Mouse (Mus musculus) ES-E14 (cell line): Measurements from ENCODE around the gene Plvap. TPM values are rescaled to one million over a fixed set of nuclear protein-coding genes. Genes with fewer than 3 reads are reported as not detected.

Experiments used
- DNase-seq: peaks from one replicate; pipeline ENCODE4 v3.0.0-alpha.2; 2013; ENCODE audit warnings: low read depth, low spot score
- H3K27ac ChIP-seq: 2 replicates; pipeline ENCODE4 v1.5.1; 2012; ENCODE audit warnings: low read depth, mild to moderate bottlenecking, low read length, moderate library complexity, mixed read lengths; ENCODE audit not compliant: poor library complexity, insufficient read depth, severe bottlenecking
- H3K36me3 ChIP-seq: 2 replicates; pipeline ENCODE4 v1.6.1; 2012; ENCODE audit warnings: mild to moderate bottlenecking, low read length, moderate library complexity, mixed read lengths; ENCODE audit not compliant: control insufficient read depth, poor library complexity, insufficient read depth, severe bottlenecking
- H3K4me1 ChIP-seq, 2 experiments: fragments of 150-350 bp in 1 of 2; sonication (generic) in 1 of 2; 2 replicates each; pipeline ENCODE4 v1.6.1; 2012; ENCODE audit warnings: low read length in 2 of 2, mild to moderate bottlenecking in 1 of 2, mixed read lengths in 1 of 2; ENCODE audit not compliant: control insufficient read depth in 2 of 2, insufficient read depth in 2 of 2, poor library complexity in 1 of 2
- H3K4me3 ChIP-seq, 2 experiments: fragments of 150-350 bp in 1 of 2; sonication (generic) in 1 of 2; 2 replicates each; pipeline ENCODE4 v1.5.1; 2012; ENCODE audit warnings: low read length in 2 of 2, low read depth in 1 of 2, mild to moderate bottlenecking in 1 of 2, mixed read lengths in 1 of 2; ENCODE audit not compliant: insufficient read depth in 1 of 2, poor library complexity in 1 of 2, severe bottlenecking in 1 of 2
- H3K9ac ChIP-seq: 2 replicates; pipeline ENCODE4 v1.6.1; 2012; ENCODE audit warnings: low read depth, mild to moderate bottlenecking, low read length, mixed read lengths; ENCODE audit not compliant: poor library complexity, insufficient read depth, severe bottlenecking
- H3K9me3 ChIP-seq: fragments of 150-350 bp; sonication (generic); 2 replicates; pipeline ENCODE4 v1.6.1; 2012; ENCODE audit warnings: low read depth, mild to moderate bottlenecking, low read length; ENCODE audit not compliant: control insufficient read depth, insufficient read depth
- CHD2 ChIP-seq: IDR thresholded peaks from 2 replicates; pipeline ENCODE4 v1.6.1; 2014; ENCODE audit warnings: mild to moderate bottlenecking, low read depth, low read length, inconsistent platforms
- HCFC1 ChIP-seq: IDR thresholded peaks from 2 replicates; pipeline ENCODE4 v1.6.1; 2012; ENCODE audit warnings: low read length, inconsistent platforms, borderline replicate concordance; ENCODE audit not compliant: insufficient read depth
- MAFK ChIP-seq: IDR thresholded peaks from 2 replicates; pipeline ENCODE4 v1.6.1; 2014; ENCODE audit warnings: mild to moderate bottlenecking, low read depth, low read length, inconsistent platforms; ENCODE audit not compliant: insufficient read depth
- ZC3H11A ChIP-seq: IDR thresholded peaks from 2 replicates; pipeline ENCODE4 v1.6.1; 2012; ENCODE audit warnings: low read depth, mild to moderate bottlenecking, inconsistent platforms, low read length, borderline replicate concordance
- ZNF384 ChIP-seq: IDR thresholded peaks from 2 replicates; pipeline ENCODE4 v1.6.1; 2012; ENCODE audit warnings: low read depth, low read length, inconsistent platforms
- in situ Hi-C, 2 experiments: fragments of 600-800 bp; cut with MboI; formaldehyde crosslinking; loops; one replicate each; pipeline ENCODE4 v1.15.1; 2025; ENCODE audit warnings: low sequenced_read_pairs in 2 of 2, inconsistent platforms in 1 of 2; ENCODE audit not compliant: unreplicated experiment in 2 of 2
- total RNA-seq: library from RNA; depleted of rRNA; stranded (reverse); fragments of 300-350 nt; gene quantifications from 2 replicates; pipeline ENCODE4 v1.2.3, GENCODE M21; 2012

The Plvap gene
- total RNA-seq, 1 experiment, result 2.5 TPM

DNA sequence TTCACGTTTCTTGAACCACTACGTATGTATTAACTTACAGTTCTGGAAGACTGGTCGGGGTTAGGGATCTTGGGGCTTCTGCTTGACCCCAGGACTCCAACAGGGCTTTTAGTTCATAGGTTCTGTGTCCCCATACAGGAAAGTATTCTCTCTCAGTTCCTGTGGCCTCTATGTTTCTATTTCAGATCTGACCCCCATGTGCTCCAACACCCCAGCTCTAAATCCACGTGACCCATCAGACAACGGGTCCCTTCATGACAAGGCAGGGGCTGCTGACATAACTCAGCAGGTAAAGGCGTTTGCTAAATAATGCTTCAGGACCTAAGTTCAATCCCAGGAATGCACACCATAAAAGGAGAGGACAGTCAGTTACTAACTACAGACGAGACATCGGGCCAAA lies 45.8 kb downstream of the Plvap start:
- in situ Hi-C loops, result no loop called here
- H3K4me1 ChIP-seq, result peaks cover 5 to 13% of the 10 kb centered on the region in 2 experiments; a peak in 2 of 4 replicates
- peak overlapping the region; percentile 91; the same call in 1 of the 2 replicates for H3K9ac ChIP-seq
- TF ChIP-seq CHD2 (no peak), ZC3H11A (no peak), HCFC1 (no peak), MAFK (no peak), ZNF384 (no peak)
- peak overlapping the region; percentile 84 to 86; a peak in 3 of 4 replicates for H3K4me3 ChIP-seq
- DNase-seq, result no peak
- no peak overlapping the region for H3K27ac ChIP-seq
- peaks cover 5% of the 10 kb centered on the region; the same call in 1 of the 2 replicates for H3K36me3 ChIP-seq
- H3K9me3 ChIP-seq, result no peaks in the 10 kb centered on the region

DNA sequence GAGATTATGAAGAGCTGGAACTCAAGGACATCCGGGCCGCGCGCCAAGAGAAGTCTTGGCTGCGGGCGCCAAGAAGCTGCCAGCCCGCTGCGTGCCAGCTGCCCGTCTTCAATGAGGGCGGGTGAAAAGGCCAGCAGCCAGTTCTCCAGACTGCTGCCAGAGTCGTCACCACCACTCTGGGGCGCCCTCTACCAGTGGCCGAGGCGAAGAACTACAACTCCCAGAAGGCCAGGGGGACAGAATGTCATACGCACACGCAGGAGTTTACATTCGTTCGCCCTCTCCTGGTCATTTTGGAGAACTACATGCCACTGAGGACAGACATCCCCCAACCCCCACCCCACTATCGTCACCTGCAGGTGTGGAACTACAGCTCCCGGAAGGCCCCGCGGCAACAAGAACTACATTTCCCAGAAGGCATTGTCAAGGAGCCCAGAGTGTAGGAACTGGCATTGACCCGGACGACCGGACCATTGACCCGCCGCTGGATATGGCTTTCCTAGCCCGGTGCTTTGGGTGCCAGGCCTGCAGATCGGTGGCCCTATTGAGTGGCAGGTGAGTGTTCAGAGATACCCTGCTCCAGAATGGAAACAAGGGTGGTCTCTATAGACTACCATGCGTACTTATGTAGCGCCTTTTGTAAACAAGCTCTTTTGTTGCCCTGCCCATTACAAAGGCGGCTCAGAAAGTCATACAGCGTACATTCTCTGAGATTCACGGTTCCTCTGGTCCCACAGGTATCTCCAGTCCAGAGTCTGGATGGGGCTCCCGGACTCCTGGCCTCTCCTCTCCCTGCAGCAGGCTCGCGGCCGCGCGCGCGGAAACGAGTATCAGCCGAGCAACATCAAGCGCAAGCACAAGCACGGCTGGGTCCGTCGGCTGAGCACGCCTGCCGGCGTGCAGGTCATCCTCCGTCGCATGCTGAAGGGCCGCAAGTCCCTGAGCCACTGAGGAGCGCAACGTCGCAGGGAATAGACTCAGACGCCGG lies 46.7 kb downstream of the Plvap start, which contains the start of gene Mrpl34:
Gene Mrpl34, plus strand, starts transcription at position 447 of the 988 bp plus-strand sequence.
- peak; percentile 100 for DNase-seq
- H3K9me3 ChIP-seq, result no peaks in the 10 kb centered on the region
- no peak within 1 kb of the TSS; the same call in 1 of the 2 replicates for H3K27ac ChIP-seq
- H3K4me3 ChIP-seq, result peak within 1 kb of the TSS; percentile 86 to 96
- TF ChIP-seq CHD2 (peak; percentile 68; the same call in 1 of the 2 replicates), ZNF384 (no peak), MAFK (no peak), ZC3H11A (no peak), HCFC1 (peak; percentile 100)
- in situ Hi-C loops, result no loop called here
- H3K4me1 ChIP-seq, result peaks cover 5 to 10% of the 10 kb centered on the region in 2 experiments; a peak in 2 of 4 replicates
- peaks cover 3% of the 10 kb centered on the region; the same call in 1 of the 2 replicates for H3K36me3 ChIP-seq
- H3K9ac ChIP-seq, result peak within 1 kb of the TSS; percentile 91

DNA sequence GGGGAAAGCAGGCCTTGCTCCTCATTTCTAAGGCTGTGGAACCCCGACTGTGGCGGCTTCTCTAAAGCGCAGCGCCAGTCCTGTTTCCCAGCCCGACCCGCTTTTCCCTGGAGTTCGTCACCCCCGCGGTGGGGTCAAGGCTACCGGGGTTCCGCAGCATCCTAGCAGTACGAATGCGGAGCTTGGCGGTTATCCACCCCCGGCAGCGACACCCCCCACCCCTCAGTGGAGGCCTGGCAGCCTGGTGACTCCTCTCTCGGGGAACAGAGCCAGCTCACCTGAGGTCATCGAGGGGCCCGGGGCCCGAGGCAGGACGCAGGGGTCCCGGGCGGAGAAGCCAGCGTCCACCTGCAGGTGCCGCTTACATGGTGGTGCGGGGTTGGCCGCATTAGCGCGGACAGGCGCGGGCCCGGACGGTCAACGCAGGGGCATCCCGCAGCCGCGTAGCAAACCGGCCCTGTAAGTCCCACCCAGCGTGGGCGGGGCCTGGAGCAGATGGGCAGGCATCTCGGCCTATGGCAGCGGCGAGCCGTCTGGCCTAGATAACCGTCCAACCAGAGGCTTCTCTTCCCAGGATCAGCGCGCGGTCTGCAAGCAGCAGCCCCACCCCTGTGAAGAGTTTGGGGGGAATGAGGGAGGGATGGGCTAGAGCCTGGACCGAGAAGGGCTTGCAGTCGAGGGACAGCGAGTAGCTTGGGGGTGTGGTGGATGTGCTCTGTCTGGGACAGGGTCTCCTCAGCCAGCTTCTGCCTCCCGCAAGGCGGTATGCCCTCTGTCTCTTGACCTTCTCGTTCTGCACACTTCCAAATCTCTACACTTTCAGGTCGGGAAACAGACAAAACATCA lies 48.1 kb downstream of the Plvap start, which contains the start of gene Abhd8:
Gene Abhd8, minus strand, starts transcription at position 468 of the 846 bp plus-strand sequence.
- TF ChIP-seq ZC3H11A (no peak), ZNF384 (no peak), HCFC1 (peak; percentile 56; the same call in 1 of the 2 replicates), CHD2 (0 out of 2 replicates have a peak, but pooled peaks have one; percentile 49), MAFK (no peak)
- DNase-seq, result peak; percentile 86
- Histone ChIP-seq H3K4me1 (peaks cover 3 to 10% of the 10 kb centered on the region in 2 experiments; a peak in 1 of 4 replicates), H3K9ac (peak within 1 kb of the TSS; percentile 82), H3K4me3 (peak within 1 kb of the TSS; percentile 92 to 96), H3K9me3 (no peaks in the 10 kb centered on the region), H3K27ac (no peak within 1 kb of the TSS), H3K36me3 (peaks cover 3% of the 10 kb centered on the region; the same call in 1 of the 2 replicates)
- in situ Hi-C loops, result no loop called here

- Histone ChIP-seq H3K36me3 (peaks cover 3% of the 10 kb centered on the region; the same call in 1 of the 2 replicates), H3K4me3 (peak overlapping the region; percentile 92 to 96), H3K9ac (peak overlapping the region; percentile 82), H3K9me3 (no peaks in the 10 kb centered on the region), H3K4me1 (peaks cover 3 to 13% of the 10 kb centered on the region in 2 experiments; a peak in 1 of 4 replicates), H3K27ac (no peak overlapping the region)
- TF ChIP-seq HCFC1 (no peak), ZNF384 (no peak), MAFK (no peak), CHD2 (no peak), ZC3H11A (no peak)
- no peak for DNase-seq
- in situ Hi-C loops, result no loop called here
These were observed 48.8 kb downstream of the Plvap start for GRCm38 (mm10) chr8:71462786-71463185.
